Mouse (Mus musculus): ENCODE measurements around the gene Ric3. TPM values are rescaled to one million over a fixed set of nuclear protein-coding genes. Genes with fewer than 3 reads are reported as not detected.
"Not testable (repeated sequence)": the region's sequence is repeated elsewhere in the genome, so short reads cannot be mapped to it uniquely, and the experiment has no call there.

Ric3 gene
- polyA plus RNA-seq, 1 experiment, result 0.31 TPM

GRCm38 (mm10) chr7:109098145-109099018, 15.3 kb upstream of the Ric3 start:
- no peaks in the 10 kb centered on the region for H3K36me3 ChIP-seq (replicated peaks; ENCODE audit: low read length)
- no peak overlapping the region for H3K4me3 ChIP-seq (replicated peaks)
- peaks cover 10% of the 10 kb centered on the region for H3K27me3 ChIP-seq (replicated peaks)
- no peak for TF ChIP-seq FLI1 (IDR thresholded peaks at IDR 0.05; ENCODE audit: low read length)
- TF ChIP-seq GATA1 (IDR thresholded peaks at IDR 0.05; ENCODE audit: borderline replicate concordance, low read length), result no peak
- peaks cover 8% of the 10 kb centered on the region for H3K9me3 ChIP-seq
- no peaks in the 10 kb centered on the region for H3K4me1 ChIP-seq

- Histone ChIP-seq H3K27me3 (replicated peaks) (peaks cover 10% of the 10 kb centered on the region), H3K36me3 (replicated peaks; ENCODE audit: low read length) (no peaks in the 10 kb centered on the region), H3K4me3 (replicated peaks) (no peak overlapping the region), H3K9me3 (peaks cover 8% of the 10 kb centered on the region), H3K4me1 (no peaks in the 10 kb centered on the region)
- no peak for TF ChIP-seq FLI1 (IDR thresholded peaks at IDR 0.05; ENCODE audit: low read length)
- TF ChIP-seq GATA1 (IDR thresholded peaks at IDR 0.05; ENCODE audit: borderline replicate concordance, low read length), result no peak
Measured at GRCm38 (mm10) chr7:109097203-109097602, 14.1 kb upstream of the Ric3 start.

- no peaks in the 10 kb centered on the region for H3K36me3 ChIP-seq (replicated peaks; ENCODE audit: low read length)
- no peak for TF ChIP-seq GATA1 (IDR thresholded peaks at IDR 0.05; ENCODE audit: borderline replicate concordance, low read length)
- TF ChIP-seq FLI1 (IDR thresholded peaks at IDR 0.05; ENCODE audit: low read length), result no peak
- H3K4me3 ChIP-seq (replicated peaks), result no peak overlapping the region
- H3K4me1 ChIP-seq, result no peaks in the 10 kb centered on the region
- H3K9me3 ChIP-seq, result peaks cover 8% of the 10 kb centered on the region
- peaks cover 9% of the 10 kb centered on the region for H3K27me3 ChIP-seq (replicated peaks)
Measured at GRCm38 (mm10) chr7:109096618-109097017, 13.5 kb upstream of the Ric3 start.

- TF ChIP-seq FLI1 (IDR thresholded peaks at IDR 0.05; ENCODE audit: low read length) (no peak), GATA1 (IDR thresholded peaks at IDR 0.05; ENCODE audit: borderline replicate concordance, low read length) (no peak)
- no peaks in the 10 kb centered on the region for H3K4me1 ChIP-seq
- peaks cover 8% of the 10 kb centered on the region for H3K9me3 ChIP-seq
- H3K27me3 ChIP-seq (replicated peaks), result no peaks in the 10 kb centered on the region
- H3K4me3 ChIP-seq (replicated peaks), result no peak overlapping the region
- no peaks in the 10 kb centered on the region for H3K36me3 ChIP-seq (replicated peaks; ENCODE audit: low read length)
Measured at GRCm38 (mm10) chr7:109094294-109094693, 11.2 kb upstream of the Ric3 start.

GRCm38 (mm10) chr7:109091316-109091715, 8.2 kb upstream of the Ric3 start:
- not testable (repeated sequence) for H3K4me3 ChIP-seq (replicated peaks); H3K36me3 ChIP-seq (replicated peaks; ENCODE audit: low read length); H3K4me1 ChIP-seq; H3K27me3 ChIP-seq (replicated peaks); H3K9me3 ChIP-seq

- H3K27me3 ChIP-seq (replicated peaks), result peaks cover 12% of the 10 kb centered on the region
- peaks cover 7% of the 10 kb centered on the region for H3K9me3 ChIP-seq
- no peak for TF ChIP-seq FLI1 (IDR thresholded peaks at IDR 0.05; ENCODE audit: low read length)
- no peak for TF ChIP-seq GATA1 (IDR thresholded peaks at IDR 0.05; ENCODE audit: borderline replicate concordance, low read length)
Measured at GRCm38 (mm10) chr7:109086946-109087345, 3.8 kb upstream of the Ric3 start.

GRCm38 (mm10) chr7:109083813-109084184, 668 bp upstream of the Ric3 start:
- Histone ChIP-seq H3K4me3 (replicated peaks) (no peak overlapping the region), H3K36me3 (replicated peaks; ENCODE audit: low read length) (no peaks in the 10 kb centered on the region), H3K27me3 (replicated peaks) (peaks cover 14% of the 10 kb centered on the region), H3K4me1 (peaks cover 6% of the 10 kb centered on the region), H3K9me3 (peaks cover 7% of the 10 kb centered on the region)
- no peak for TF ChIP-seq GATA1 (IDR thresholded peaks at IDR 0.05; ENCODE audit: borderline replicate concordance, low read length)
- TF ChIP-seq FLI1 (IDR thresholded peaks at IDR 0.05; ENCODE audit: low read length), result no peak

More at GRCm38 (mm10) chr7:109086946-109087345, 3.8 kb upstream of the Ric3 start:
- Histone ChIP-seq H3K4me1 (peaks cover 6% of the 10 kb centered on the region), H3K36me3 (replicated peaks; ENCODE audit: low read length) (no peaks in the 10 kb centered on the region), H3K4me3 (replicated peaks) (no peak overlapping the region)

- no peak for TF ChIP-seq FLI1 (IDR thresholded peaks at IDR 0.05; ENCODE audit: low read length)
- Histone ChIP-seq H3K9me3 (peaks cover 7% of the 10 kb centered on the region), H3K4me3 (replicated peaks) (peak overlapping the region; percentile 88), H3K27me3 (replicated peaks) (peaks cover 14% of the 10 kb centered on the region), H3K36me3 (replicated peaks; ENCODE audit: low read length) (no peaks in the 10 kb centered on the region), H3K4me1 (peaks cover 6% of the 10 kb centered on the region)
Measured at GRCm38 (mm10) chr7:109082269-109083112, 640 bp downstream of the Ric3 start.

- no peaks in the 10 kb centered on the region for H3K9me3 ChIP-seq
- H3K4me3 ChIP-seq (replicated peaks), result no peak overlapping the region
- TF ChIP-seq FLI1 (IDR thresholded peaks at IDR 0.05; ENCODE audit: low read length), result no peak
- no peak for TF ChIP-seq GATA1 (IDR thresholded peaks at IDR 0.05; ENCODE audit: borderline replicate concordance, low read length)
- H3K4me1 ChIP-seq, result no peaks in the 10 kb centered on the region
- H3K36me3 ChIP-seq (replicated peaks; ENCODE audit: low read length), result no peaks in the 10 kb centered on the region
- no peaks in the 10 kb centered on the region for H3K27me3 ChIP-seq (replicated peaks)
Measured at GRCm38 (mm10) chr7:109072326-109072725, 10.8 kb downstream of the Ric3 start.

- H3K36me3 ChIP-seq (replicated peaks; ENCODE audit: low read length), result no peaks in the 10 kb centered on the region
- no peak for TF ChIP-seq GATA1 (IDR thresholded peaks at IDR 0.05; ENCODE audit: borderline replicate concordance, low read length)
- no peak for TF ChIP-seq FLI1 (IDR thresholded peaks at IDR 0.05; ENCODE audit: low read length)
- no peaks in the 10 kb centered on the region for H3K9me3 ChIP-seq
- no peaks in the 10 kb centered on the region for H3K4me1 ChIP-seq
- H3K4me3 ChIP-seq (replicated peaks), result no peak overlapping the region
- H3K27me3 ChIP-seq (replicated peaks), result no peaks in the 10 kb centered on the region
Measured at GRCm38 (mm10) chr7:109069641-109070040, 13.5 kb downstream of the Ric3 start.

All from megakaryocyte, embryonic 14.5 days (primary cell).